Mouse (Mus musculus) cerebellum, adult 9-10 months (tissue): ENCODE data around the gene Gadd45b.

Experiments
- DNase-seq: peaks from one replicate; pipeline ENCODE4 v3.0.0; 2022

Gene Gadd45b

DNA sequence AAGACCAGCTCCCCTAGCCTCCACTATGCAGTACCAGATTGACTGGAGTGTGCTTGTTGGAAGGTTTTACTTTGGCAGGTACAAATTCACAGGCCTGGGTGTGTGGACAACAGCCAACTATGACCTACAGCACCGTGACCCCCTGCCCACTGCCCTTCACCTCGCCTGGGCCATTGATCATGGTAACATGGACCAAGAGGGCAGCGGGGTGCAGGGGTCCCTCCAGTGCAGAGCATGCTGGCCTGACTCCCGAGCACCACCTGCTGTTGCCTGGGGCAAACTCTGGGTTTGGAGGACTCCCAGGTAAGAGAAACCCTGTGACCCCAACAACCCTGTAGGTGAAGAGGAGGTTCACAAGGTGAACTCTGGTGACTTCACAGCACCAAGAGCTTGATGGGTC lies 27.9 kb downstream of the Gadd45b start:
- no peak for DNase-seq

DNA sequence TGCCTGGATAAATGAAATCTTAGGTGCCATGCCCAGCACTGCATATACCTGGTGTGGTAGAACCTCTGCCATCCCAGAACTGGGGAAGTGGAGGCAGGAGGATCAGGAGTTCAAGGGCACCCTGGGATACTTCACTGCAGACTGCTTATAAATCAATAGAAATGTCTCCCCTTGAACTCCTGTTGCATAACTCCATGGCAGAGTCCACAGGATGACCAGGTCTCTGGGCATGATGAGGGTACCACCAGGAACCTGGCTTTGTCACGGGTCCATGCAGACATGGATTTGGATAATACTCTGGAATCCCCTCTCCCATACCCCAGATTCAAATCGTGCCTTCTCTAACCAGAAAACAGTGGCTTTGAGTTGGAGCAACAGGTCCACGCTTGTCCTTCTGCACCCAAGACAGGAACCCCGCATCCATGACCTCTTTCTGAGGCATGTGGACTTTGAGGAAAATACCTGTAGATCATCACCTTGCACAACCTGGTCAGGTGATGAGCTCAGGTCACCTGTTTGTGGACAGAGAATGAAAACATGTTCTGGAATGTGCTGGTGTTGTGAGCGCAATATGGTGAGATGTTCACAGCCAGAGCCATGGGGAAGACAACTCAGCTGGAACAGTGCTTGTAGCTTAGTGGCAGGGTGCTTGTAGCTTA lies 29.2 kb downstream of the Gadd45b start:
- no peak for DNase-seq

DNA sequence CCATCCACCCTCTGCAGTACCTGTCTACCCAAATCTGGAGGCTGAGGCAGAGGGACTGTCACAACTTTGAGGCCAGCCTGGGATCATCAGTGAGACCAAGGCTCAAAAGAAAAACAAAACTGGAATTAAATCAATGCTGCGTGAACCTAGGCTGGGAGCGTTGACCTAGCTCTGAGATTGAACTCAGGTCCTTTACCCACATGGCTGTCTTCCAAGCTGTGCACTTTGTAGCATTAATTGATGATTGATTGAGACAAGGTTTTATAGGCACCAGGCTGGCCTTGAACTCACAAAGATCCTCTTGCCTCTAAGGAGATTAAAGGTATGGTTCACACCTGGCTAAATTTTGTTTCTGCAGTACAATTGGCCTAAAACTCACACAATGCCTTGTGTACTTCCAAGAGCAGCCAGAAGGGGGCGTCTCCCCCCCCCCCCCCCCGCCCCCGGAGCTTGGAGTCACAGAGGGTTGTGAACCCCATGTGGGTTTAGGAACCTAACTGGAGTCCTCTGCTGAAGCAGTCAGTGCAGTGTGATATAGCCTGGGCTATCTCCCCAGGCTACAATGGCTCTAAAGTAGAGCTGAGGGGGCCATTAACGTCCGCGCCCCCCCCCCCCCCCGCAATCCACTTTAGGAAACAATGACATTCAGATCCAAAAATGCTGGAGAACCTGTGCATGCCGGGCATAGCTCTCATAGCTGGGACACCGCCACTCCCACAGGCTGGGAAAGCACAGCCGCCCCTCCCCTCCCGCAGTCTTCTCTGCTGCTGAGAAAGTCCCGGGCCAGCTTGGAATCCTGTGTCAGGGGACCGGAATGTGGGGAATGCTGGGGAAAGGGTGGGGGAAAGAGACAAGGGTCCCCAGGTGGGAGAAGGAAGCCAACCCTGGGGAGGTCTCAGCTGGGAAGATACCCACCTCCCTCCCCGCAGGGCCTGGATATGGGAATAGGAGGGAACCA lies 31.0 kb downstream of the Gadd45b start:
- DNase-seq, result no peak

DNA sequence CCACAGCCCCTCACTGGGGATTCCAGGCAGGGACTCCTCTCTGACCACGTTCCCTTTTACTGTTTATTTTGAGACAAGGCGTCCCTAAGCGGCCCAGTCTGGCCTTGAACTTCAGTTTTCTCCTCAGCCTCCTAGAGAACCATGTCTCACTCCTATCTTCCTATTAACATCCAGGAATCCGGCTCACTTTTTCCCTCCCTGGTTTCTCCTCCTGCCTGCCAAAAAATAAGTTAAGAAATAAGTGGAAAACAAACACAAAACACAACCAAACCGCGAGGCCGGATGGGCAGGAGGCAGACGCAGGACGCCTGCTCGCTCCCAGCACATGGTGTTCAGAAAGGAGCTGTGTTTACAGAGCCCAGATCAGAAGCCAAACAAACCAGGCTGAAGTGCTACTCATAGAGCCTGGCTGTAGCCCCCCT lies 32.2 kb downstream of the Gadd45b start:
- DNase-seq, result no peak

DNA sequence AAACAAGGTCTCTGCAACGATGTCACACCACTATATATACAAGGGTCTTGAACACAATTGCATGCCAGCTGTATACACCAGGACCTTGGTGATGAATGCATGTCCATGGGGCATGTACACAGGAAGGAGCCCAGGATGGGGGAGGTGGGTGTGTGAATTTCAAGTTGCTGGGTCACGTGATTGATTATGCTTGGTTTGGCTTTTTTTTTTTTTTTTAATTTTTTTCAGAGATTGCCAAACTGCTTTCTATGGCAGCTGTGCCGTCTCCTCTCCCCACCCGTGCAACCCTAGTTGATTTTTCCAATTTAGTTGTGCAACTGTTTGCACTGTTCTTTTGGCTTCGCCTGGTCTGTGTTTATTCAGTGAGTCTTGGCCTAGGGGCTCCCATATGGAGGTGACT lies 32.7 kb downstream of the Gadd45b start:
- no peak for DNase-seq

DNA sequence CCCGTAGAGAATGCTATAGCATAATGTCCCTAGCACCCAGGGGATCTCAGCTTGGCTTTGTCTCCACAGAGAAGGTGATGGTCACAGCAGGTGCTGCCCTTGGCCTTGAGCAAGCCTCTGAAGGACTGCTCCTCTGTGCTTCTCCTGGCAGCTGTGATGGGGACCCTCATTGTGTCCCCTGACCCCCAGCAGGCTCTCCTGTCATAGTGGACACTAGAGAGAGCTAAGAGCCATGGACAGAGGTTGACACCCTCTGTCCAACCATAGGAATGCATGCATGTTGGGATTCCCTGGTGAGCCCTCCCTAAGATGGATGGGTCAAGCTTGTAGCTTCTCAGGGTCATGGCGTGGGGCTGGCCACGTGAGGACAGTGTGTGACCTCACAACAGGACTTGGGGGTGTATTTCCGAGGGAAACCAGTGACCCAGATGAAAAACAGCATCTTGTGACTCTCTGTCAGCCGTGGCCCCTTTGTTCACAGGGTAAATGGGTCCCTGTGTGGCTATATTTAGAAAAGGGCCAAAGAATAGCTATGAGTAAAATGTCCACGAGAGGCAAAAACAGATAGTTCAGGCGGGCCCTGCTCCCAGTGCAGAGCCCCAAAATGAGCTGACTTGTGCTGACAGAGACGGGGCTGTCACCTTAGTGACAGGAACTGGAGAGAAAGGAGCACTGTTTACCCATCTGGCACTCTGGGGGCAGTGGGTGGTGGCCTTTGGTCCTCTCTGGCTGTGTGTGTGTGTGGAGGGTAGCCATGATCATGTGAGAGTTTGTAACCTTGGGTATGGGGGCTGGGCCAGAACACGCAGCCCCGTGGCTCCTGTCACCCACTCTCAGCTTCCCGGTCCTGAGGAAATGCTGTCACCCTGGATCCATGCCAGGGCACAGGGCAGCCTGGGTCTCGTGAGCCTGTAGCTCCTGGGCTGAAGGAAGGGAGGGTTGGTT lies 33.4 kb downstream of the Gadd45b start:
- no peak for DNase-seq

DNA sequence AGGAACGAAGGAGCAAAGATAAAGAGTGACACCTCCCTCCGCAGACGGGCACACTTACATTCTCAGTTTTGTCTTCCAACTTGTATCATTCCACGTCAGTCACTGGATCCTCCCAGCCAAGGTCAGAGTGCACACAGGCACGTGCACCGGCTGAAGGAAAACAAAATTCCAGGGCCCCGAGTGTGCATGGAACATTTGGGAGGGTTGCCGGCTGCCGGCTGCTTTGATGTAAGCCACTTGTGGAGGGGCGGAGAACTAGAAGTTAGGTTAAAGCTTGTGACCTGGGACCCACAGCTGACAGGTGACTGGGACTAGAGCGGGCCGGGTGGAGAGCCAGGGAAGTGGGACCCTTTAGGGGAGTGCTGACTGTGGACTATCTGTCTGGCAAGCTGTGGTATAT lies 36.4 kb downstream of the Gadd45b start:
- no peak for DNase-seq

DNA sequence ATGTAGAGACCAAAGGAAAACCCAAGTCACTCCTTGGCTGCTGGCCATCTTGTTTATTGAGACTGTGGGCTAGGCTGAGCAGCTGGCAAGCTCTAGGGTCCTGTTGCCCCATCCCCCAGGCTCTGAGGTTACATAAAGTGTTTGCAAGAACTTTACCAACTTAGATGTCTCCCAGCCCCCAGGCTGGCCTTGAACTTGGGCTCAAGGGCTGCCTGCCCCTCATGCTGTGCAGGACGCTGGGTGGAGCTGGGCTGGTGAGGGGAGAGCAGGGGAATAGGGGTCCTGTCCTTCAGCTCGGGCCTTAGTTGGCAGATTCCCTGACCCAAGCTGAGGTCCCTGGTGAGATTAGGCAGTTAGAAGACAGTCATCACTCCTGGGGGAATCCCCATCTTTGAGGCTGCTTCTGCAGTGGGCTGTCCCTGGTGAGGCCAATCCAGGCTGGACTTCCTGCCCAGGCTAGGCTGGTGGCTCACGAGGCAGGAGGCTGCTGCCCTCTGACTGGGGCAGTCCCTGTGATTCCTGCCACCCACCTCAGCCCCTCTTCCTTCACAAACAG lies 37.3 kb downstream of the Gadd45b start:
- DNase-seq, result no peak

DNA sequence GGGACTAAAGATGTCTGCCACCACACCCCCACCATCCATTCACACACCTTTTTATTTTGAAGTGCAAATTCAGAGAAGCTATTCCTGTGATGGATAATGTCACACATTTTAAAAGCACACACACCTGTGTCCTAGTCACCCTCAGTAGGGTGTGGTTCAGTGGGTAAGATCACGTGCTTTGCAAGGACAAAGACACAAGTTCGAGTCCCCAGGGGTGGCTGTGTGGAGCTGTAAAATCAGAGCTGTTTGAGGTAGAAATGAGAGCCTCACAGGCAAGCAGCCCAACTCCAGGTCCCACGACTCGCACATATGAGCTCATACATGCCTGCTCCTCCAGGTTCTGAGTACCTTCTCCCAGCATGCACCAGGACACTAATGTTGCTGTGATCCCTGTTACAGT lies 38.2 kb downstream of the Gadd45b start:
- DNase-seq, result no peak

DNA sequence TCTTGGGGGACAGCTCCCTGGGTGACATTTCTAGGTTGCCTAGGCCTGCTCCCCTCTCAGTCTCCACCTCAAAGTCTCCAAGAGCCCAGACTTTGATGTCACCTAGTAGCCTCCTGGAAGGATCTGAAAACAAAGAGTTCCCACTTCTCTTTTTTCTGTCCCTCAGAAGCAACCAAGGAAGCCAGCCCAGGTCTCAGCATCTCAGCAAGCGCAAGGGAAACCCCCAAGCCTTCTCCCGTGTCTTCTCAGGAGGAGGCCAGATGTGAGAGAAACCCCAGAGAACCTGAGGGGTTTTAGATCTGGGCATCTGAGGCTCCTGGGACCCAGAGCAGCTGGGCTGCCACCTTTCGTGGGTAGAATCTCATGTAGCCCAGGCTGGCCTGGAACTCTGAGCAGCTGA lies 39.4 kb downstream of the Gadd45b start:
- DNase-seq, result no peak

DNA sequence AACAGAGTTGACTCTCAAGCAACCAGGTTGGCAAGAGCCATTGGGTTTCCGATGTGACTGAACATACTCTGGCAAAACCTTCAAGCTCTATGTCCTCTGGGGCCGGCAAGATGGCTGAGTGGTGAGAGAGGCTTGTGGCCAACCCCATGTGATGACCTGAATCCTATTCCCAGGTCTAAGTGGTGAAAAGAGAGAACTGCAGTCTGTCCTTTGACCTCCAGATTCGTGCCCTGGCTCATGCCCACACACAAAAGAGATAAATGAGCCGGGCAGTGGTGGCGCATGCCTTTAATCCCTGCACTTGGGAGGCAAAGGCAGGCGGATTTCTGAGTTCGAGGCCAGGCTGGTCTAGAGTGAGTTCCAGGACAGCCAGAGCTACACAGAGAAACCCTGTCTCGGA lies 40.3 kb downstream of the Gadd45b start:
- no peak for DNase-seq

DNA sequence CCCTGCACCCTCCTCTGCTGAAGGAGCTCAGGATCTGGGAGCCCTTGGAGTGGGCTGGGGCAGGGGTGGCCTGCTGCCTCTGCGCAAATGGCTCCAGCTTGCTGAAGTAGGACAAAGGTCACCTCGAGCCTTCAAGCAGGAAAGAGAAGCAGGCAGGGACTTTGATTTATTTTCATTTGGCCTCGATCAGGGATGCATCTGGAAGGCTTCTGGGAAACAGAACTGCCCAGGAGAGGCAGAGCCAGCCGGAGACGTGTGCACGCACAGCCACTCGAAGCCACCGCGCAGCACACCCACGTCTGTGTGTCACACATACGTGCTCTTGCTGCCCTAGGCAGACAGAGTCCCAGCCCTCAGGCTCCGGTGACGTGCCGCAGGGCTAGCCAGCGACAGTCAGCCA lies 41.7 kb downstream of the Gadd45b start:
- DNase-seq, result no peak

DNA sequence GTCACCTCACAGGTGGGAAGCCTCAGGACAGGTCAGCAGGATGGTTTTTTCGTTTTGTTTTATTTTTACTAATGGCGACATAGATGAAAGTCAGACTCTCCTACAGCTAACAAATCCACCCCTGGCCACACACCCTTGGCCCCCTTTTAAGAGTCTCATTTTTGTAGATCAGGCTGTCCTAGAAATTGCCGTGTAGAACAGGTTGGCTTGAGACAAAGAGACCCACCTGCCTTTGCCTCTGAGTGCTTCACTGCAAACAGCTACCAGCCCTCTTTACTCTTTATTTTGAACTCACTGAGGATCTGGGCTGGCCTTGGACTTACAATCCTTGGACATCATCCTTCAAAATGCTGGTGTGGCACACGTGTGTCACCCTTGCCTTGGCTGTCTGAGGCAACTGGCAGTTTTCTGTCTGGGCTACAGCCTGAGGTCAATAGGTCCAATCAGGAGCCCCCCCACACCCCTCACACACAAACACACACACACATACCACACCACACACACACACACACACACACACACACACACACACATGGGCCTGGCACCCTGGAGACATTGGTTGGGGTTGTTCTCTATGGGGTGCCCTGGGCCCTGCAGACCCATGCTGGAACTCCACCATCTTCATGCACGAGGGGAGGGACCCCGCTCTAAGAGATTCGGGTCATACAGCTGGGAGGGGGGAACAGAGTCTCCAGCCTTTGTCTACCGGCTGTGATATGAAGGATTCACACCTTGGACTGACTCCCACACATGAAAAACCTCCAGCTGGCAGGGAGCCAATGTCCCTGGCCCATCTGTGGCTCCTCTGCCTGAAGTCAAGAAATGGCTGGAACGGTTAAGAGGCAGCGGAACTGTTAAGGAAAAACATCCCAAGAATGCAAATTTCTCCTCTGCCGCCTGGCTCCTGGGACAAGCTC lies 42.5 kb downstream of the Gadd45b start:
- peak; percentile 88 for DNase-seq

DNA sequence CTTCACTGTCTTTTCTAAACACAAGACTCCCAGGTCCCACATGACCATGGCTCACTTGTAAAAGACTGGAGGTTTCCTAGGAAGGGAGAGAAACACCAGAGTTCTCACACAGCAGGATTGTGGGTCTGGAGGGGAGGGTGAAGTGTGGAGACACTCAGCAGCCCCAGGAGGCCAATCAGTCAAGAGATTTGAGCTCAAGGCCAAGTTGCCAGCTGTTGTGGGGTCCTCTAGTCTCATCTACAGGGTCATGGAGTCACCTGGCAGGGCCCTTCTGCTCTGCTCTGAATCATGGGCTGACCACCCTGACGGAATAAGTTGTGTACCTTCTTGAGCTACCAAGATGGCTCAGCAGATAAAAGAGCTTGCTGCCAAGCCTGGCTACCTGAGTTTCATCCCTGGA lies 43.8 kb downstream of the Gadd45b start:
- DNase-seq, result no peak

DNA sequence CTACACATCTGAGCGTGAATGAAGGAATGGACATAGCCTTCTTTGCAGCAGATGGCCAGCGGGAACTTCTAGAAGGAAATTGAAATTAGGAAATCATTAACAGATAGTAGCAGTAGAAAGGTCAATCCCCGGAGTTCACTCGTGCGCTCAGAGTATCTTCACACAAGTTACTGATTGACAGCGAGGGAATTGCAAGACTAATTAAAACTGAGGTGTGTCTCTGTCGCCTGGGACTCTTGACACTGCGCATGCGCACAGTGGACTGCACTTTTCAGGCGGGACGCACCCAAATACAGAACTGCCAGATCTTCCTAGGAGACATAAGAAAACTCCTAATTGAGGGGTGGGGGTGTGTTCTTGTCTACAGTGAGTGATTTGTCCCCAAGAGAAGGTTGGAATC lies 45.6 kb downstream of the Gadd45b start:
- no peak for DNase-seq

DNA sequence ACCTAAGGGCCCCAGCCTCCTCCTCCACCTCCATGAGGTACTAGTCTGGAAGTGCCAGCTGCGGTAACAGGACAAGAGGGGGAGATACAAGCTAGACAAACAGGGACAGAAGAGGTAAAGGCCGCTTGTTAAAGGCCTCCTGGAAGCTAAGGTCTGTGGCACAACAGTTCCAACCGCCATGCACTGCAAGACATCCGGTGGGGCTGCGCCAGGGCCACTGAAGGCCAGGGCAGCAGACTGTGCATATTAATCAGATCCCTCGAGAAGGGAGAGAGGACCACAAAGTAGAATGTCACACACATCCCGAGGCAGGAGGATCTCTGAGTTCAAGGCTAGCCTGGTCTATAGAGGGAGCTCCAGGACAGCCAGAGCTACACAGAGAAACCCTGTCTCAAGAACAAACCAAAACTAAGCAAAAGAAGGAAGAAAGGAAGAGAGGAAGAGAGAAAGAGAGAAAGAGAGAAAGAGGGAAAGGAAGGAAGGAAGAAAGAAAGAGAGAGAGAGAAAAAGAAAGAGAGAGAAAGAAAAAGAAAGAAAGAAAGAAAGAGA lies 51.8 kb downstream of the Gadd45b start:
- DNase-seq, result no peak
